13 mouse cellular contexts compared by ENCODE assay signal in genomic region chr14:20047814-20048480, GRCm38 (mm10).
A peak's percentile ranks its signal among the peaks of the same experiment; 100 is the strongest.
DNase-seq lines count a peak whose midpoint lies in the region; ATAC-seq and TF ChIP-seq lines count a peak whose summit lies in the region.
"Had no signal": no experiment of that assay in that cellular context is flagged by ENCODE, and none has a peak within 500 bp of the region (broad histone marks: within the 10 kb centered on the region; RNA-seq: fewer than 3 reads in every experiment).

No protein-coding gene starts in this region.

- no peak overlapping the region for H3K4me3 ChIP-seq in left cerebral cortex, adult 2 months
- H3K4me3 ChIP-seq in embryonic facial prominence, embryonic 12.5 days = no peak overlapping the region
- no peak overlapping the region for H3K4me3 ChIP-seq in hindbrain, embryonic 13.5 days
- H3K4me3 ChIP-seq in midbrain, postnatal 0 days (ENCODE audit: low read depth, low read length) = no peak overlapping the region
- no peak overlapping the region for H3K4me3 ChIP-seq in intestine, postnatal 0 days (ENCODE audit: low read depth, low read length)
- no peak overlapping the region for H3K4me3 ChIP-seq in layer of hippocampus, adult 2 months
- H3K4me3 ChIP-seq: gastrocnemius, adult 2 months; lung, embryonic 15.5 days had no signal

- H3K36me3 ChIP-seq in embryonic facial prominence, embryonic 12.5 days = no peaks in the 10 kb centered on the region
- H3K36me3 ChIP-seq in hindbrain, embryonic 13.5 days = no peaks in the 10 kb centered on the region
- H3K36me3 ChIP-seq in midbrain, postnatal 0 days (ENCODE audit: insufficient read depth, low read length) = no peaks in the 10 kb centered on the region
- H3K36me3 ChIP-seq in intestine, postnatal 0 days (ENCODE audit: control insufficient read depth, insufficient read depth) = no peaks in the 10 kb centered on the region
- H3K36me3 ChIP-seq: lung, embryonic 15.5 days had no signal

- no peak overlapping the region for H3K4me2 ChIP-seq in embryonic facial prominence, embryonic 12.5 days (replicated peaks)
- H3K4me2 ChIP-seq in hindbrain, embryonic 13.5 days = no peak overlapping the region
- H3K4me2 ChIP-seq in midbrain, postnatal 0 days (ENCODE audit: low read depth, low read length, poor library complexity, severe bottlenecking) = no peak overlapping the region
- no peak overlapping the region for H3K4me2 ChIP-seq in intestine, postnatal 0 days (replicated peaks; ENCODE audit: low read depth)
- H3K4me2 ChIP-seq: lung, embryonic 15.5 days had no signal

- DNase-seq in left cerebral cortex, adult 9 months (ENCODE audit: low spot score in 2 of 2) = peak; percentile 26 to 32
- no peak for DNase-seq in left cerebral cortex, adult 2 months (ENCODE audit: extremely low spot score in 1 of 2, low spot score in 2 of 2)
- DNase-seq in midbrain, postnatal 0 days (ENCODE audit: low spot score) = peak; percentile 81
- no peak for DNase-seq in layer of hippocampus, adult 2 months (ENCODE audit: low spot score in 2 of 2)
- DNase-seq in spleen, postnatal 10 days (ENCODE audit: low spot score in 2 of 2) = no peak
- DNase-seq: gastrocnemius, adult 2 months; heart, postnatal 10 days; kidney, adult 9 months; layer of hippocampus, postnatal 36 days had no signal

- H3K9me3 ChIP-seq in embryonic facial prominence, embryonic 12.5 days = no peaks in the 10 kb centered on the region
- no peaks in the 10 kb centered on the region for H3K9me3 ChIP-seq in hindbrain, embryonic 13.5 days
- no peaks in the 10 kb centered on the region for H3K9me3 ChIP-seq in midbrain, postnatal 0 days (ENCODE audit: low read length)
- no peaks in the 10 kb centered on the region for H3K9me3 ChIP-seq in intestine, postnatal 0 days (ENCODE audit: control insufficient read depth)
- H3K9me3 ChIP-seq: lung, embryonic 15.5 days had no signal

- WGBS in embryonic facial prominence, embryonic 12.5 days = 41% methylated on average over 3 of the region's 3 CpGs
- 38% methylated on average over 3 of the region's 3 CpGs for WGBS in hindbrain, embryonic 13.5 days
- WGBS in midbrain, postnatal 0 days = 24% methylated on average over 3 of the region's 3 CpGs
- WGBS in intestine, postnatal 0 days = 63% methylated on average over 3 of the region's 3 CpGs

- 0 out of 2 replicates have a peak, but pooled peaks have one; percentile 80 for ATAC-seq in embryonic facial prominence, embryonic 12.5 days (ENCODE audit: insufficient number of reproducible peaks, insufficient read depth, low FRiP score, low TSS enrichment)
- peak; percentile 97 for ATAC-seq in hindbrain, embryonic 13.5 days (ENCODE audit: low FRiP score)
- ATAC-seq in midbrain, postnatal 0 days (ENCODE audit: low FRiP score) = peak; percentile 93
- ATAC-seq in intestine, postnatal 0 days = no peak

- intact Hi-C loops in left cerebral cortex, adult 2 months (cut with DNase I) = loop anchor here (5.0 kb wide), 1 partner anchor 61 kb away; no protein-coding TSS in a partner anchor

- no peak overlapping the region; the same call in 1 of the 2 replicates for H3K27ac ChIP-seq in left cerebral cortex, adult 2 months
- H3K27ac ChIP-seq in embryonic facial prominence, embryonic 12.5 days = no peak overlapping the region
- peak overlapping the region; percentile 85 for H3K27ac ChIP-seq in hindbrain, embryonic 13.5 days
- H3K27ac ChIP-seq in midbrain, postnatal 0 days (ENCODE audit: low read depth, low read length) = peak overlapping the region; percentile 84
- H3K27ac ChIP-seq in intestine, postnatal 0 days (ENCODE audit: low read depth, low read length) = no peak overlapping the region
- H3K27ac ChIP-seq in layer of hippocampus, adult 2 months = no peak overlapping the region
- H3K27ac ChIP-seq: gastrocnemius, adult 2 months; lung, embryonic 15.5 days had no signal

- H3K27me3 ChIP-seq in embryonic facial prominence, embryonic 12.5 days = no peaks in the 10 kb centered on the region
- no peaks in the 10 kb centered on the region for H3K27me3 ChIP-seq in hindbrain, embryonic 13.5 days
- H3K27me3 ChIP-seq in midbrain, postnatal 0 days (ENCODE audit: insufficient read depth, low read length) = no peaks in the 10 kb centered on the region
- H3K27me3 ChIP-seq in intestine, postnatal 0 days (replicated peaks; ENCODE audit: control insufficient read depth, insufficient read depth, low read length) = no peaks in the 10 kb centered on the region
- H3K27me3 ChIP-seq: lung, embryonic 15.5 days had no signal

- no peak for TF ChIP-seq CTCF in left cerebral cortex, adult 2 months (IDR thresholded peaks at IDR 0.05)
- no peak for TF ChIP-seq CTCF in midbrain, postnatal 0 days (IDR thresholded peaks at IDR 0.05)
- no peak for TF ChIP-seq CTCF in intestine, postnatal 0 days (IDR thresholded peaks at IDR 0.05; ENCODE audit: low read depth)
- TF ChIP-seq CTCF in layer of hippocampus, adult 2 months (conservative IDR thresholded peaks at IDR 0.05) = no peak

- H3K9ac ChIP-seq in embryonic facial prominence, embryonic 12.5 days = no peak overlapping the region
- peak overlapping the region; percentile 60; the same call in 1 of the 2 replicates for H3K9ac ChIP-seq in hindbrain, embryonic 13.5 days
- no peak overlapping the region for H3K9ac ChIP-seq in midbrain, postnatal 0 days (replicated peaks; ENCODE audit: low read length, poor library complexity, severe bottlenecking)
- H3K9ac ChIP-seq in intestine, postnatal 0 days (ENCODE audit: low read depth, low read length) = no peak overlapping the region
- H3K9ac ChIP-seq: lung, embryonic 15.5 days had no signal

- peaks cover 6% of the 10 kb centered on the region; the same call in 1 of the 2 replicates for H3K4me1 ChIP-seq in embryonic facial prominence, embryonic 12.5 days
- H3K4me1 ChIP-seq in hindbrain, embryonic 13.5 days (replicated peaks) = peaks cover 14% of the 10 kb centered on the region
- 0 out of 2 replicates have a peak, but pooled peaks cover 5% of the 10 kb centered on the region for H3K4me1 ChIP-seq in midbrain, postnatal 0 days (ENCODE audit: insufficient read depth, low read length)
- no peaks in the 10 kb centered on the region for H3K4me1 ChIP-seq in intestine, postnatal 0 days (replicated peaks; ENCODE audit: control insufficient read depth, insufficient read depth, low read length)

Comparison
In these comparisons a context has a peak if more than half of its experiments do, and no peak if none do; other contexts are left out.
1. DNase-seq: peak in left cerebral cortex, adult 9 months (2 of 2) and midbrain, postnatal 0 days (single experiment); none in left cerebral cortex, adult 2 months (0 of 2), layer of hippocampus, adult 2 months (0 of 2) and spleen, postnatal 10 days (0 of 2).
2. H3K27ac ChIP-seq: peak in hindbrain, embryonic 13.5 days (single experiment) and midbrain, postnatal 0 days (single experiment); none in left cerebral cortex, adult 2 months (single experiment), embryonic facial prominence, embryonic 12.5 days (single experiment), intestine, postnatal 0 days (single experiment) and layer of hippocampus, adult 2 months (single experiment).